Mouse (Mus musculus): ENCODE data around the gene Gm19684. TPM values are rescaled to one million over a fixed set of nuclear protein-coding genes. Genes with fewer than 3 reads are reported as not detected.

Gm19684 gene
- polyA plus RNA-seq (2017; shearing (Covaris generic)): 1 to 10 TPM in 1 of 2 experiments, under 1 TPM in 1; 0.40 to 1.5 TPM

DNA sequence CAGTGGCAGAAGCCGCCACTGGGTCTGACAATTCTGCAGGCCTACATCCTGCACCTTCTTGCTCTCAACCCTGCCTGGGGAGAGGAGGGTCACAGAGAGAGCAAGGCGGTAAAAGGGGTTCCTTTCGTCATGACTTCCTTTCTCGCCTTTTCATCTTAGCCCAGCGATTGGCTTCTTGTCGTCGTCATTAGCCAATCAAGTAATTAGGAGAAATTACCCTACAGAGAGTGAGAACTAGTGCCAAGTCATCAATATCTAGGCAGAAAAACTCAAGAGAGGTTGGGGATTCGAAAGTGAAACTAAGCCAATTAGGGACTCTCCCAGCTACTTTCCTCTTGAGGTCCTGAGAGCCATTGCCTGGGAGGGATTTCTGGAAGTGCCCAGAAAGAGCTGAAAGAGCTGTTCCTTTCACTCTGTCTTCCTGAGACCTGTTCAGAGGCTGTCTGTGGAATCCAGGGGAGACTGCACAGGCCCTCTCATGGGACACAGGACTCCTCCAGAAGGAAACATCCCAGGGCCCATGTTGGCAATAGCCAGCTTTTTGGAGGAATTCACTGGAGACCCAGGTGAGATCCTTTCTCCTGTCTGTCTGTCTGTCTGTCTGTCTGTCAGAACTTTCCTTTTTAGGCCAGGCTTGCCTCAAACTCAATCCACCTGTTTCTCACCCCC is at the start of gene Gm19684:
TSS of gene Gm19684 (plus strand) at position 327 of the 669 bp plus-strand sequence.

DNA sequence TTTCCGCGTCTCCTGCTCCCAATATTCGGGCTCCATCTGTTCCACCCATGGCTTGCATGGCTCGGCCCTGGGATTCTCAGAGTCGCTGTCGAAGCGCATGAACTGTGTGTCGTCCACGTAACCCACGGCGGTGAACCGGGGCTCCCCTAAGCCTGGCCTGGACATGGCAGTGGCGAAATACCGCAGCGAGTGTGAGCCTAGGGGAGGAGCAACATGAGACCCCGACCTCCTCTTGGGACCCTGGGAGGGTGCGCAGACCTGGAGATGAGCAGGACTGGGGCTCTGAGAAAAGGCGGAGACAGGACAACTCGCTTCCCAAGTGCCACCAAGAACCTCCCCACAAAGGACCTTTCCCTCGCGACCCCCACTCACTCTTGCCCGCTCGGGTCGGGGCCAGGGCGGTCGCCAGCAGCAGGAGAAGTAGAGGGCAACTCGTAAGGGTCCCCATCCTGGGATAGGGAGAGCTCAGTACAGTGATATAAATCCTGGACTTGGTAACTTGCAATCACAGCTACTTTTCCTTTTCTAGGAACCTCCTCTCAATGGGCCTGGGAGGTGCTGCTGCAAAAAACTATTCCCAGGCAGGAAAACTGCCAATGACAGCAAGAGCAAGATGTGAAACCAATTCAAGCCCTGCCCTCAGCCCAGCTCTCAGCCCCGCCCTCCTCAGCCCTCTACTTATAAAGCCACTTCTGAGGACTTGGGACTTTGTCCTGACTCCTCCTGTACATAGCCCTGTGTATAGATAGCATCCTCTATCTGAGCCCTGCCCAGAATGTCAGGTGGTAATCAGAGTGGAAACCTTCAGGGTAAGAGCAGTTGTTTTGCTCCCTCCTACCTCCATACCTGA is 7.7 kb downstream of the Gm19684 start, which contains the start of gene Gm7030:
TSS of gene Gm7030 (minus strand) at position 458 of the 850 bp plus-strand sequence.

DNA sequence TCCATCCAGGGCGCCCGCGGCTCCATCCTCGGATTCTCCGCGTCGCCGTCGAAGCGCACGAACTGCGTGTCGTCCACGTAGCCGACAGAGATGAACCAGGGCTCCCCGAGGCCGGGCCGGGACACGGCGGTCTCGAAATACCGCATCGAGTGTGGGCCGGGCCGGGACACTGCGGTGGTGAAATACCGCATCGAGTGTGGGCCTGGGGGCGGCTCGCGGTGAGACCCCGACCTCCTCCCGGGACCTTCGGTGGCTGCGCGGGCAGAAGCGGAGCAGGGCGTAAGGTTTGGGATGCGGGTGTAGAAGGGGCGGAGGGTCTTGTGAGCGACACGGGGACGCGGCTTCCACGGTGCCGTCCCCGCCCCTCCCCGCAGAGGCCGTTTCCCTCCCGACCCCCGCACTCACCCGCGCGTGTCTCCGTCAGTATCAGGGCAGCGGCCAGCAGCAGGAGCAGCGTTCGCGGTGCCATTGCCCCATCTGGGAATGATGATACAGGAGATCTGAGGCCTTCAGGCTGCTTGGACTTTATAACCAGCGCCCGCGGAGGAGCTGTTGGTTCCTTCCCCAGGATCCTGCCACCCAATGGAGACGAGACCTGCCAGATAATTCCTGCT is 46.7 kb downstream of the Gm19684 start, which contains the start of gene Gm8909:
TSS of gene Gm8909 (minus strand) at position 499 of the 614 bp plus-strand sequence.

Other genes starting within 250 kb of the Gm19684 start
- gene Dhx16, start 241.9 kb upstream of the Gm19684 start, polyA plus RNA-seq (2017; shearing (Covaris generic)): 10 to 100 TPM; 63.2 to 63.3 TPM
- gene 2310061I04Rik, start 224.2 kb upstream of the Gm19684 start, polyA plus RNA-seq (2017; shearing (Covaris generic)): 10 to 100 TPM; 46.1 to 55.6 TPM
- 10 to 100 TPM; 17.2 to 20.9 TPM for gene Atat1, start 211.6 kb upstream of the Gm19684 start, polyA plus RNA-seq (2017; shearing (Covaris generic))
- 10 to 100 TPM; 68.4 to 80.0 TPM for gene Mrps18b, start 205.3 kb upstream of the Gm19684 start, polyA plus RNA-seq (2017; shearing (Covaris generic))
- 10 to 100 TPM; 51.4 to 69.4 TPM for gene Ppp1r10, start 205.2 kb upstream of the Gm19684 start, polyA plus RNA-seq (2017; shearing (Covaris generic))
- gene Abcf1, start 151.9 kb upstream of the Gm19684 start, polyA plus RNA-seq (2017; shearing (Covaris generic)): 100 to 1,000 TPM; 127 to 153 TPM
- 10 to 100 TPM; 72.7 to 92.0 TPM for gene Gnl1, start 141.8 kb upstream of the Gm19684 start, polyA plus RNA-seq (2017; shearing (Covaris generic))
- gene Prr3, start 141.4 kb upstream of the Gm19684 start, polyA plus RNA-seq (2017; shearing (Covaris generic)): 10 to 100 TPM; 42.7 to 43.0 TPM
- gene H2-T24, start 101.1 kb upstream of the Gm19684 start, polyA plus RNA-seq (2017; shearing (Covaris generic)): 10 to 100 TPM; 21.7 to 27.2 TPM
- 100 to 1,000 TPM; 636 to 770 TPM for gene H2-T23, start 88.8 kb upstream of the Gm19684 start, polyA plus RNA-seq (2017; shearing (Covaris generic))
- 100 to 1,000 TPM; 196 to 203 TPM for gene H2-T22, start 78.9 kb upstream of the Gm19684 start, polyA plus RNA-seq (2017; shearing (Covaris generic))
- under 1 TPM; 0.31 to 0.40 TPM for gene Gm6034, start 78.7 kb upstream of the Gm19684 start, polyA plus RNA-seq (2017; shearing (Covaris generic))
- not detected for gene Gm11127, start 63.3 kb upstream of the Gm19684 start, polyA plus RNA-seq (2017; shearing (Covaris generic))
- not detected for gene Gm7030, start 7.7 kb downstream of the Gm19684 start, polyA plus RNA-seq (2017; shearing (Covaris generic))
- gene Gm8909, start 46.9 kb downstream of the Gm19684 start, polyA plus RNA-seq (2017; shearing (Covaris generic)): 10 to 100 TPM in 1 of 2 experiments, 1 to 10 TPM in 1; 9.1 to 12.6 TPM
- gene H2-T3, start 68.6 kb downstream of the Gm19684 start, polyA plus RNA-seq (2017; shearing (Covaris generic)): under 1 TPM; 0.69 to 0.95 TPM
- 100 to 1,000 TPM; 154 to 160 TPM for gene Rpp21, start 136.4 kb downstream of the Gm19684 start, polyA plus RNA-seq (2017; shearing (Covaris generic))
- 10 to 100 TPM; 24.0 to 31.9 TPM for gene Trim39, start 150.6 kb downstream of the Gm19684 start, polyA plus RNA-seq (2017; shearing (Covaris generic))
- gene H2-M10.2, start 164.8 kb downstream of the Gm19684 start, polyA plus RNA-seq (2017; shearing (Covaris generic)): 1 to 10 TPM in 1 of 2 experiments, under 1 TPM in 1; 0.33 to 2.3 TPM
- gene H2-M10.1, start 204.5 kb downstream of the Gm19684 start, polyA plus RNA-seq (2017; shearing (Covaris generic)): not detected
- gene H2-M10.3, start 246.7 kb downstream of the Gm19684 start, polyA plus RNA-seq (2017; shearing (Covaris generic)): not detected